Mouse (Mus musculus): ENCODE measurements at regions not wholly inside any gene's neighbourhood (a gene's known extent, or its start where the extent isn't known, plus 50 kb on each side); places are given as distances from the start of the nearest gene placed in this dataset.

GRCm38 (mm10) chr13:114654953-114655586, 163.0 kb upstream of the Mocs2 start:
- no peak for DNase-seq (ENCODE audit: low read depth, low spot score)
- 73% methylated on average over 4 of the region's 4 CpGs for WGBS

GRCm38 (mm10) chr13:114672411-114672810, 145.6 kb upstream of the Mocs2 start:
- no peak for DNase-seq (ENCODE audit: low read depth, low spot score)

- DNase-seq (ENCODE audit: low read depth, low spot score): no peak
- WGBS: 38% methylated on average over 5 of the region's 5 CpGs
Observed at GRCm38 (mm10) chr13:114679703-114680378, 138.2 kb upstream of the Mocs2 start.

GRCm38 (mm10) chr13:114680379-114680733, 137.7 kb upstream of the Mocs2 start:
- DNase-seq (ENCODE audit: low read depth, low spot score): peak; percentile 47
- WGBS: 30% methylated on average over 9 of the region's 9 CpGs

GRCm38 (mm10) chr13:114681196-114681595, 136.8 kb upstream of the Mocs2 start:
- DNase-seq (ENCODE audit: low read depth, low spot score): no peak
- WGBS: 63% methylated on average over 4 of the region's 4 CpGs

- DNase-seq (ENCODE audit: low read depth, low spot score): no peak
- 78% methylated on average over 4 of the region's 4 CpGs for WGBS
Observed at GRCm38 (mm10) chr13:114681887-114682286, 136.1 kb upstream of the Mocs2 start.

- no peak for DNase-seq (ENCODE audit: low read depth, low spot score)
- 96% methylated on average over 5 of the region's 5 CpGs for WGBS
Observed at GRCm38 (mm10) chr13:114682891-114683290, 135.1 kb upstream of the Mocs2 start.

GRCm38 (mm10) chr13:114684298-114684697, 133.7 kb upstream of the Mocs2 start:
- 37% methylated on average over 1 of the region's 1 CpGs for WGBS
- DNase-seq (ENCODE audit: low read depth, low spot score): no peak

GRCm38 (mm10) chr13:114685368-114685767, 132.7 kb upstream of the Mocs2 start:
- 68% methylated on average over 4 of the region's 4 CpGs for WGBS
- DNase-seq (ENCODE audit: low read depth, low spot score): no peak

GRCm38 (mm10) chr13:114712601-114713000, 105.4 kb upstream of the Mocs2 start:
- WGBS: 37% methylated on average over 2 of the region's 2 CpGs
- DNase-seq (ENCODE audit: low read depth, low spot score): no peak

- WGBS: 62% methylated on average over 4 of the region's 4 CpGs
Observed at GRCm38 (mm10) chr13:114719771-114720170, 98.3 kb upstream of the Mocs2 start.

GRCm38 (mm10) chr13:114726828-114727227, 91.2 kb upstream of the Mocs2 start:
- 72% methylated on average over 4 of the region's 4 CpGs for WGBS
- DNase-seq (ENCODE audit: low read depth, low spot score): no peak

More at GRCm38 (mm10) chr13:114719771-114720170, 98.3 kb upstream of the Mocs2 start:
- DNase-seq (ENCODE audit: low read depth, low spot score): no peak

GRCm38 (mm10) chr13:114735066-114735465, 83.0 kb upstream of the Mocs2 start:
- WGBS: 63% methylated on average over 7 of the region's 7 CpGs
- no peak for DNase-seq (ENCODE audit: low read depth, low spot score)

- DNase-seq (ENCODE audit: low read depth, low spot score): no peak
- 87% methylated on average over 4 of the region's 4 CpGs for WGBS
Observed at GRCm38 (mm10) chr13:114736066-114736465, 82.0 kb upstream of the Mocs2 start.

GRCm38 (mm10) chr13:114742534-114742933, 75.5 kb upstream of the Mocs2 start:
- 77% methylated on average over 3 of the region's 3 CpGs for WGBS
- no peak for DNase-seq (ENCODE audit: low read depth, low spot score)

- WGBS: 76% methylated on average over 2 of the region's 2 CpGs
- DNase-seq (ENCODE audit: low read depth, low spot score): no peak
Observed at GRCm38 (mm10) chr13:114745814-114746213, 72.2 kb upstream of the Mocs2 start.

- DNase-seq (ENCODE audit: low read depth, low spot score): no peak
Observed at GRCm38 (mm10) chr13:114757459-114757858, 60.6 kb upstream of the Mocs2 start.

GRCm38 (mm10) chr13:114759886-114760285, 58.1 kb upstream of the Mocs2 start:
- WGBS: 64% methylated on average over 1 of the region's 1 CpGs
- no peak for DNase-seq (ENCODE audit: low read depth, low spot score)

- DNase-seq (ENCODE audit: low read depth, low spot score): no peak
- WGBS: 70% methylated on average over 3 of the region's 3 CpGs
Observed at GRCm38 (mm10) chr13:114760901-114761300, 57.1 kb upstream of the Mocs2 start.
